Mouse (Mus musculus) heart, postnatal 0 days (tissue): Measurements from ENCODE around the gene Zfp579. TPM values are rescaled to one million over a fixed set of nuclear protein-coding genes. Genes with fewer than 3 reads are reported as not detected.

Experiments used
- ATAC-seq: fragments of 200-750 bp; cut with Nextera tagmentation; 2 replicates; pipeline ENCODE4 v1.8.0; 2017; ENCODE audit warnings: low read depth, moderate number of reproducible peaks, moderate library complexity; ENCODE audit not compliant: insufficient read depth
- DNase-seq: peaks from one replicate; pipeline ENCODE4 v3.0.0-alpha.2; 2016; ENCODE audit warnings: low spot score
- H3K27ac ChIP-seq: fragments of 300-500 bp; sonication (generic); 2 replicates; pipeline ENCODE4 v1.5.1; 2014; ENCODE audit warnings: low read depth, mild to moderate bottlenecking
- H3K27me3 ChIP-seq: fragments of 300-500 bp; sonication (generic); 2 replicates; pipeline ENCODE4 v1.6.1; 2014; ENCODE audit warnings: low read length, mixed read lengths; ENCODE audit not compliant: control insufficient read depth, insufficient read depth
- H3K36me3 ChIP-seq: fragments of 300-500 bp; sonication (generic); replicated peaks from 2 replicates; pipeline ENCODE4 v1.6.1; 2014; ENCODE audit warnings: low read length, mixed read lengths; ENCODE audit not compliant: control insufficient read depth, insufficient read depth
- H3K4me1 ChIP-seq: fragments of 300-500 bp; sonication (generic); 2 replicates; pipeline ENCODE4 v1.6.1; 2014; ENCODE audit warnings: antibody characterized with exemption; ENCODE audit not compliant: control insufficient read depth, insufficient read depth
- H3K4me2 ChIP-seq: fragments of 300-500 bp; sonication (generic); 2 replicates; pipeline ENCODE4 v1.6.1; 2014; ENCODE audit warnings: low read depth, mild to moderate bottlenecking, low read length, moderate library complexity
- H3K4me3 ChIP-seq: fragments of 300-500 bp; sonication (generic); 2 replicates; pipeline ENCODE4 v1.5.1; 2014; ENCODE audit warnings: low read depth, low read length
- H3K9ac ChIP-seq: fragments of 300-500 bp; sonication (generic); replicated peaks from 2 replicates; pipeline ENCODE4 v1.6.1; 2014; ENCODE audit warnings: low read depth, low read length, mixed read lengths
- H3K9me3 ChIP-seq: fragments of 300-500 bp; sonication (generic); replicated peaks from 2 replicates; pipeline ENCODE4 v1.6.1; 2016; ENCODE audit warnings: low read length; ENCODE audit not compliant: control insufficient read depth
- CTCF ChIP-seq: IDR thresholded peaks from 2 replicates; pipeline ENCODE4 v1.5.1; 2016; ENCODE audit warnings: antibody characterized with exemption, control low read depth, low read depth
- EP300 ChIP-seq: IDR thresholded peaks from 2 replicates; pipeline ENCODE4 v1.6.1; 2016; ENCODE audit warnings: antibody characterized with exemption, low read depth
- WGBS: fragments of 180-500 bp; shearing (Covaris S2); extraction: QIAGEN DNeasy Blood & Tissue Kit; methylation state at CpG from one replicate; pipeline ENCODE4 v1.1.7; 2014; 5-methylcytosine and 5-hydroxymethylcytosine counted together
- polyA plus RNA-seq: library from polyadenylated mRNA; unstranded; fragments of >200 nt; fragmentation: Nextera tagmentation; extraction: Ambion mirVana; gene quantifications from 2 replicates; pipeline ENCODE4 v1.2.1, GENCODE M21; 2015
- total RNA-seq: library from RNA; depleted of rRNA; stranded (reverse); fragments of >200 nt; gene quantifications from 2 replicates; pipeline ENCODE4 v1.2.3, GENCODE M21; 2014; ENCODE audit warnings: low replicate concordance; rRNA removed

Gene Zfp579
- 8.3 and 15.0 TPM in 2 replicates for total RNA-seq
- 25.4 and 30.6 TPM in 2 replicates for polyA plus RNA-seq

- Histone ChIP-seq H3K9me3 (no peaks in the 10 kb centered on the region), H3K36me3 (peaks cover 14% of the 10 kb centered on the region), H3K4me2 (peak within 1 kb of the TSS; percentile 98), H3K9ac (peak within 1 kb of the TSS; percentile 88), H3K4me1 (peaks cover 12% of the 10 kb centered on the region), H3K27me3 (0 out of 2 replicates have a peak, but pooled peaks cover 8% of the 10 kb centered on the region), H3K27ac (peak within 1 kb of the TSS; percentile 65), H3K4me3 (peak within 1 kb of the TSS; percentile 68)
- peak; percentile 86 for DNase-seq
- TF ChIP-seq EP300 (no peak), CTCF (no peak)
- WGBS: 3% methylated on average over 13 of the region's 26 CpGs
- ATAC-seq: peak; percentile 87
These were observed at the start of gene Zfp579 for GRCm38 (mm10) chr7:4996003-4996895. Gene Zfp579 (minus strand): TSS chr7:4996158.

DNA sequence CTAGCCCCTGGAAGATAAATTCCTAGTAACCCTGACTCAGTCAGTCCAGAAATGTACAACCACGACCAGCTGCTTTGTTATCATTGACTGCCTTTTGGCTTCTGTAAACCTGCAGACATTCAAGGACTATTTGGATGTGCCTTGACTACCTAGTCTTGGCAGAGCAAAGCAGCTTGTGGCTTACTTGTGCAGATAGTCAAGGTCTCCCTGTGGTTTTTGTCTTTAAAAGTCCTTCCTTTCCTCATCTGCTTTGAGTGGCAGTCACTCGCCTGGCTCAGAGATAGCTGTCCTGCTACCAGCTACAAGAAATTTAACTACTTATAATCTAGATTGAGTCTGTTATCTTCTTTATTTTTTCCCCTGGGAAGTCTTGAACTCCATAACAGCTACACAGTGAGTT lies 49.0 kb upstream of the Zfp579 start:
- H3K27me3 ChIP-seq: no peaks in the 10 kb centered on the region
- TF ChIP-seq CTCF (no peak), EP300 (no peak)
- no peaks in the 10 kb centered on the region for H3K4me1 ChIP-seq
- H3K9ac ChIP-seq: no peak overlapping the region
- H3K9me3 ChIP-seq: no peaks in the 10 kb centered on the region
- no peak overlapping the region for H3K4me3 ChIP-seq
- WGBS: 60% methylated on average over 2 of the region's 2 CpGs
- no peaks in the 10 kb centered on the region for H3K36me3 ChIP-seq
- ATAC-seq (no peak), DNase-seq (no peak)
- H3K4me2 ChIP-seq: no peak overlapping the region
- H3K27ac ChIP-seq: no peak overlapping the region

- H3K4me2 ChIP-seq: peak overlapping the region; percentile 58
- no peaks in the 10 kb centered on the region for H3K27me3 ChIP-seq
- no peak for DNase-seq
- TF ChIP-seq EP300 (no peak), CTCF (no peak)
- peaks cover 8% of the 10 kb centered on the region for H3K4me1 ChIP-seq
- peak overlapping the region; percentile 99; the same call in 1 of the 2 replicates for H3K27ac ChIP-seq
- peak overlapping the region; percentile 81 for H3K4me3 ChIP-seq
- ATAC-seq: no peak
- 37% methylated on average over 5 of the region's 5 CpGs for WGBS
- H3K9me3 ChIP-seq: no peaks in the 10 kb centered on the region
- peaks cover 18% of the 10 kb centered on the region for H3K36me3 ChIP-seq
- peak overlapping the region; percentile 88; the same call in 1 of the 2 replicates for H3K9ac ChIP-seq
These were observed 43.0 kb upstream of the Zfp579 start for GRCm38 (mm10) chr7:5038940-5039339.

DNA sequence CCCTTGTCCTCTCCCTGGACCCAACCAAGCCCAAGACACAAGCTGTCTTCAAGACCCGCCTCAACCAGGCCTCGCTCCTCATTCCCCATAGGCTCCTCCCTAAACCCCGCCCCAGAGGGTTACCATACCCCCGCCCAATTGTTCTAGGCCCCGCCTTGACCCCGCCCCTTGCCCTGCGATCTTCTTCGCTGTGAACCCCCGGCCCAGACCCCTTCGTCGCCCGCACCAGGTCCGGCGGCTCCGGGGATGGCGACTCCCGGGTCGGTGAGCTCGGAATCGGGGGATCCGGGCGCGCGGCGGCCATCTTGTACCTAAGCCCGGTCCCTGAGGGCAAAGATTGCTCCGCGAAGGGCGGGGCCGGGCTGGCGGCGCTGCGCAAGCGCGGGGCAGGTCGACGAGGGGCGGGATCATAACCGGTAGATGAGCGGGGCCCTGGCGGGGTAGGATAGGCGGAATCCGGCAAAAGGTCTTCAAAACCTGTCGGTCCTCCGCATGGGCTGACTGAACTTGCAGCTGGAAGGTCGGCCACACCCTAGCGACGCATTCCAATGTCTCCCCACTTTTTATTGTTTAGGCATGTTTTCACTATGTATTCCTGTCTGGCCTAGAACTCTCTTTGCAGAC lies 42.3 kb upstream of the Zfp579 start, which contains the start of gene Zfp784:
Gene Zfp784 (minus strand): TSS at position 338 of the 624 bp plus-strand sequence.
- Histone ChIP-seq H3K4me3 (peak within 1 kb of the TSS; percentile 81), H3K27me3 (no peaks in the 10 kb centered on the region), H3K4me1 (peaks cover 8% of the 10 kb centered on the region), H3K9me3 (no peaks in the 10 kb centered on the region), H3K4me2 (peak within 1 kb of the TSS; percentile 58), H3K9ac (peak within 1 kb of the TSS; percentile 88), H3K36me3 (peaks cover 24% of the 10 kb centered on the region), H3K27ac (peak within 1 kb of the TSS; percentile 99)
- ATAC-seq (peak; percentile 98), DNase-seq (peak; percentile 89)
- under 1% methylated on average over 48 of the region's 48 CpGs for WGBS
- no peak for TF ChIP-seq CTCF
- TF ChIP-seq EP300: peak; percentile 30; the same call in 1 of the 2 replicates

GRCm38 (mm10) chr7:5037467-5037866 lies 41.5 kb upstream of the Zfp579 start:
- ATAC-seq (no peak), DNase-seq (no peak)
- Histone ChIP-seq H3K27me3 (no peaks in the 10 kb centered on the region), H3K4me3 (peak overlapping the region; percentile 81), H3K36me3 (peaks cover 31% of the 10 kb centered on the region), H3K27ac (peak overlapping the region; percentile 99), H3K9ac (peak overlapping the region; percentile 88; the same call in 1 of the 2 replicates), H3K9me3 (no peaks in the 10 kb centered on the region), H3K4me1 (peaks cover 8% of the 10 kb centered on the region), H3K4me2 (peak overlapping the region; percentile 58)
- WGBS: 65% methylated on average over 8 of the region's 8 CpGs
- TF ChIP-seq EP300 (no peak), CTCF (no peak)
